Mouse (Mus musculus): ENCODE measurements at regions not wholly inside any gene's neighbourhood (a gene's known extent, or its start where the extent isn't known, plus 50 kb on each side); places are given as distances from the start of the nearest gene placed in this dataset.

- TF ChIP-seq CTCF (IDR thresholded peaks at IDR 0.05; ENCODE audit: low read depth) (no peak), EP300 (IDR thresholded peaks at IDR 0.05; ENCODE audit: low read depth) (no peak)
Measured at GRCm38 (mm10) chr9:41328056-41328455, 166.6 kb upstream of the Ubash3b start.

Measured in liver, embryonic 14.5 days (tissue).